Mouse (Mus musculus) forebrain, embryonic 14.5 days (tissue): ENCODE measurements at regions not wholly inside any gene's neighbourhood (a gene's known extent, or its start where the extent isn't known, plus 50 kb on each side); places are given as distances from the start of the nearest gene placed in this dataset.

Source experiments
- ATAC-seq: fragments of 200-750 bp; cut with Nextera tagmentation; 2 replicates; pipeline ENCODE4 v1.8.0; 2017; ENCODE audit warnings: mild to moderate bottlenecking, moderate library complexity
- DNase-seq: peaks from one replicate; pipeline ENCODE4 v3.0.0-alpha.2; 2015; ENCODE audit warnings: low spot score
- H3K27ac ChIP-seq: fragments of 300-500 bp; sonication (generic); 2 replicates; pipeline ENCODE4 v1.5.1; 2014; ENCODE audit warnings: low read depth, mild to moderate bottlenecking, control low read depth, low read length, moderate library complexity
- H3K27me3 ChIP-seq: fragments of 300-500 bp; sonication (generic); replicated peaks from 2 replicates; pipeline ENCODE4 v1.6.1; 2014; ENCODE audit warnings: low read length, control low read depth, mixed read lengths; ENCODE audit not compliant: control insufficient read depth, insufficient read depth
- H3K36me3 ChIP-seq: fragments of 300-500 bp; sonication (generic); 2 replicates; pipeline ENCODE4 v1.6.1; 2014; ENCODE audit warnings: low read length, control low read depth; ENCODE audit not compliant: control insufficient read depth, insufficient read depth
- H3K4me1 ChIP-seq: fragments of 300-500 bp; sonication (generic); 2 replicates; pipeline ENCODE4 v1.6.1; 2014; ENCODE audit warnings: antibody characterized with exemption, low read length, control low read depth; ENCODE audit not compliant: control insufficient read depth, insufficient read depth
- H3K4me2 ChIP-seq: fragments of 300-500 bp; sonication (generic); 2 replicates; pipeline ENCODE4 v1.6.1; 2014; ENCODE audit warnings: mild to moderate bottlenecking, control low read depth, low read length
- H3K4me3 ChIP-seq: fragments of 300-500 bp; sonication (generic); 2 replicates; pipeline ENCODE4 v1.5.1; 2014; ENCODE audit warnings: low read depth, low read length, control low read depth
- H3K9ac ChIP-seq: fragments of 300-500 bp; sonication (generic); 2 replicates; pipeline ENCODE4 v1.6.1; 2014; ENCODE audit warnings: mild to moderate bottlenecking, low read length, control low read depth, moderate library complexity
- H3K9me3 ChIP-seq: fragments of 300-500 bp; sonication (generic); replicated peaks from 2 replicates; pipeline ENCODE4 v1.6.1; 2016; ENCODE audit warnings: low read length, control low read depth, mixed read lengths; ENCODE audit not compliant: control insufficient read depth
- WGBS: fragments of 180-500 bp; shearing (Covaris S2); extraction: QIAGEN DNeasy Blood & Tissue Kit; methylation state at CpG from one replicate; pipeline ENCODE4 v1.1.7; 2014; 5-methylcytosine and 5-hydroxymethylcytosine counted together

DNA sequence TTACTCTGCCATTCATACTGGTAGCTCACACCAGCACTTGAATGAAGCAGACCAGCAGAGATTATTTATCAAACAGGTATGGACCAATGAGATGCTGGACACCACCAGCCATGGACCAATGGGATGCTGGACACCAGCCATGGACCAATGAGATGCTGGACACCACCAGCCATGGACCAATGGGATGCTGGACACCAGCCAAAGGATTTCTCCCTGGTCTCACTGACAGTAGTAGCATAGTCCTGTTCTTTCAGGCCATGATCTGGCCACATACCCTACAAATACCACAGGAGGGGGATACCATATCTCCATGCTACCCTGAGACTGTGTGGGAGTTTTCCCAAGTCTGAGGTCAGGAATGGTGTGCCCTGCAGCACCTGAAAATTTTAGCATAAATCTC lies 98.0 kb upstream of the Mgmt start:
- H3K4me3 ChIP-seq: no peak overlapping the region
- H3K27me3 ChIP-seq: no peaks in the 10 kb centered on the region
- H3K27ac ChIP-seq: no peak overlapping the region
- H3K4me2 ChIP-seq: no peak overlapping the region
- H3K9ac ChIP-seq: no peak overlapping the region
- ATAC-seq: no peak
- H3K9me3 ChIP-seq: no peaks in the 10 kb centered on the region
- H3K36me3 ChIP-seq: no peaks in the 10 kb centered on the region
- H3K4me1 ChIP-seq: peaks cover 4% of the 10 kb centered on the region; the same call in 1 of the 2 replicates
- no peak for DNase-seq

DNA sequence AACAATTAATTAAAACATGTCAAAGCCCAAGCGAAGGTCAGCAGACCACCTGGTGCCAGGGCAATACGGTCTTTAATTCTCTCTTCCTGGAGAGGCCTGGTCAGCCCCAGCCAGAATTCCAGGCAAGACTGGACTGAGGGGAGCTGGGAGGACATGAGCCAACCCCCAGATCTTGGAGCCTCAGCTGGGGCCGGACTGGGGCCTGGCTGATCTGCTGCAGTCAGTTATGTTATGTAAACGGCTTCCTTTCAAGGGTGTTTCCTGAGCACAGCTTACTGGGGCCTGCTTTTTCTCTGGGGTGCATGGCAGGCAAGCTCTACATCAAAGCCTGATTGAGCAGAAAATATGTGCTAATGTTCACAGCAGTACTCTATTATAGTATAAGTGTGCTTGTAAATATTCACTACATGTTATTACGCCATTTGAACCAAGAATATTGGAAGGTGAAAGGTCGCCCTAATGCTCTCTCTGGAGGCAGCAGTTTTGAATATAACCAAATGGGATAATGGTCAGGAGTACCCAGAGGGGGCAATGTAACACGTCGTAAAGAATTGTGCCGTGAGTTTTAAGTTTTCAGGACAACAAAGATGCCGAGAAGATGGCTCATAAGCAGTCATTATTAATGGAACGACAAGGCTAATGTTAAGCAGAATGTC lies 96.5 kb upstream of the Mgmt start:
- Histone ChIP-seq H3K9ac (no peak overlapping the region; the same call in 1 of the 2 replicates), H3K4me2 (no peak overlapping the region), H3K4me3 (no peak overlapping the region), H3K27ac (no peak overlapping the region), H3K9me3 (no peaks in the 10 kb centered on the region), H3K4me1 (no peaks in the 10 kb centered on the region), H3K27me3 (no peaks in the 10 kb centered on the region), H3K36me3 (no peaks in the 10 kb centered on the region)
- DNase-seq (no peak), ATAC-seq (no peak)
- WGBS: 42% methylated on average over 11 of the region's 11 CpGs

- no peak for DNase-seq
These were observed 95.8 kb upstream of the Mgmt start for GRCm38 (mm10) chr7:136798605-136799004.

DNA sequence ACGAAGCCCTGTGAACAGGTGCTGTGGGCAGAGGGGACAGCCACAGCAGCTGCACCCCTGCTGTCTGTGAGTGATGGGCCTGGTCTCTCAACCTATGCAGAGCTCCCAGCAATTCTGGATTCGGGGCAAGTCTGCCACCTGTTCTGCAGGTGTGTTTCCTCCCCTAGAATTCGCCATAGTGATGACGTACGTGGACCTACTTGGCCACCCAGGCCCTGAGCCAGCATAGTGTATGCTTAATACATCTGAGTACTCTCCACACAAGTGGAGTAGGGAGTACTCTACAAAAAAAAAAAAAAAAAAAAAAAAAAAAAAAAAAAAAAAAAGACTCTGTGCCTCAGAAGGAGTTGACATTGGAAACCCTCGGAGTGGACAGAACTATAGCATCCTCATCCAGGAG lies 87.3 kb upstream of the Mgmt start:
- DNase-seq: no peak
- no peak for ATAC-seq
- Histone ChIP-seq H3K4me1 (no peaks in the 10 kb centered on the region), H3K4me3 (no peak overlapping the region), H3K27ac (no peak overlapping the region), H3K36me3 (no peaks in the 10 kb centered on the region), H3K27me3 (no peaks in the 10 kb centered on the region), H3K9me3 (no peaks in the 10 kb centered on the region), H3K9ac (no peak overlapping the region), H3K4me2 (no peak overlapping the region)
- WGBS: 91% methylated on average over 6 of the region's 6 CpGs

More at GRCm38 (mm10) chr7:136798605-136799004, 95.8 kb upstream of the Mgmt start:
- no peak for ATAC-seq
- Histone ChIP-seq H3K27ac (no peak overlapping the region), H3K4me1 (no peaks in the 10 kb centered on the region), H3K36me3 (no peaks in the 10 kb centered on the region), H3K4me3 (no peak overlapping the region), H3K4me2 (no peak overlapping the region), H3K9ac (no peak overlapping the region), H3K27me3 (no peaks in the 10 kb centered on the region), H3K9me3 (no peaks in the 10 kb centered on the region)
- WGBS: 92% methylated on average over 3 of the region's 3 CpGs

- H3K27me3 ChIP-seq: no peaks in the 10 kb centered on the region
- no peaks in the 10 kb centered on the region for H3K9me3 ChIP-seq
- H3K27ac ChIP-seq: no peak overlapping the region
- ATAC-seq (no peak), DNase-seq (no peak)
- H3K9ac ChIP-seq: no peak overlapping the region
- no peak overlapping the region for H3K4me3 ChIP-seq
- no peaks in the 10 kb centered on the region for H3K36me3 ChIP-seq
- H3K4me2 ChIP-seq: no peak overlapping the region
- no peaks in the 10 kb centered on the region for H3K4me1 ChIP-seq
These were observed 86.4 kb upstream of the Mgmt start for GRCm38 (mm10) chr7:136807968-136808367.

DNA sequence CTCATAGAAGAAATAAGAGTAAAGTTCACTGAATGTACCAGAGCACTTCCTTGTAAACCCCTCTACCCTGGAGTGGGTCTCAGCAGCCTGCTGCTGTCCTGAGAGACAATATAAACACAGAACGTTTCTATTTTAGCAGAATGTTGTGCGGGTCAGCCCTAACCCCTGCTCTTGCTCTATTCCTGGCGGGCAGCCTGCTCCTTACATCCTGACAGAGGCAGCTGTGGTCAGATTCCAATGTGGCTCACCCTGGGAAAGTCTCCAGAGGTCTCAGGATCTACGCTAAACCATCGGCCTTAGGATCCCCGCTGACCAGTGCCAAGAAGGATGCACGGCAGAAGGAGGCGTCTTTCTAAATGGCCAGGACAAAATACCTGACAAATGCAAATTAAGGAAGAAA lies 84.8 kb upstream of the Mgmt start:
- Histone ChIP-seq H3K4me2 (no peak overlapping the region), H3K9me3 (no peaks in the 10 kb centered on the region), H3K27ac (no peak overlapping the region), H3K27me3 (no peaks in the 10 kb centered on the region), H3K4me3 (no peak overlapping the region), H3K36me3 (no peaks in the 10 kb centered on the region), H3K4me1 (no peaks in the 10 kb centered on the region), H3K9ac (no peak overlapping the region)
- DNase-seq (no peak), ATAC-seq (no peak)
- WGBS: 89% methylated on average over 8 of the region's 8 CpGs

GRCm38 (mm10) chr7:136813691-136814325 lies 80.6 kb upstream of the Mgmt start:
- Histone ChIP-seq H3K4me3 (no peak overlapping the region), H3K4me2 (no peak overlapping the region), H3K4me1 (no peaks in the 10 kb centered on the region), H3K9ac (no peak overlapping the region), H3K9me3 (no peaks in the 10 kb centered on the region), H3K36me3 (no peaks in the 10 kb centered on the region), H3K27me3 (no peaks in the 10 kb centered on the region), H3K27ac (no peak overlapping the region)
- ATAC-seq (no peak), DNase-seq (no peak)
- 85% methylated on average over 9 of the region's 9 CpGs for WGBS

GRCm38 (mm10) chr7:136814751-136815150 lies 79.7 kb upstream of the Mgmt start:
- H3K9me3 ChIP-seq: no peaks in the 10 kb centered on the region
- H3K9ac ChIP-seq: no peak overlapping the region
- no peaks in the 10 kb centered on the region for H3K4me1 ChIP-seq
- H3K4me2 ChIP-seq: no peak overlapping the region
- ATAC-seq: no peak
- no peak overlapping the region for H3K27ac ChIP-seq
- H3K4me3 ChIP-seq: no peak overlapping the region
- H3K27me3 ChIP-seq: no peaks in the 10 kb centered on the region
- no peak for DNase-seq
- 92% methylated on average over 6 of the region's 6 CpGs for WGBS
- no peaks in the 10 kb centered on the region for H3K36me3 ChIP-seq

GRCm38 (mm10) chr7:136820291-136820690 lies 74.1 kb upstream of the Mgmt start:
- WGBS: 78% methylated on average over 4 of the region's 4 CpGs
- no peaks in the 10 kb centered on the region for H3K36me3 ChIP-seq
- no peak overlapping the region for H3K27ac ChIP-seq
- H3K4me1 ChIP-seq: peaks cover 4% of the 10 kb centered on the region; the same call in 1 of the 2 replicates
- no peak overlapping the region for H3K9ac ChIP-seq
- no peak overlapping the region for H3K4me3 ChIP-seq
- H3K9me3 ChIP-seq: no peaks in the 10 kb centered on the region
- 0 out of 2 replicates have a peak, but pooled peaks cover 6% of the 10 kb centered on the region for H3K27me3 ChIP-seq
- DNase-seq (no peak), ATAC-seq (no peak)
- H3K4me2 ChIP-seq: no peak overlapping the region
